Mouse (Mus musculus) forebrain, embryonic 15.5 days (tissue): Measurements from ENCODE around the gene Gm12216. TPM values are rescaled to one million over a fixed set of nuclear protein-coding genes. Genes with fewer than 3 reads are reported as not detected.
"Not testable (repeated sequence)": the region's sequence is repeated elsewhere in the genome, so short reads cannot be mapped to it uniquely, and the experiment has no call there.

Experiments used
- ATAC-seq: fragments of 200-750 bp; cut with Nextera tagmentation; replicated peaks from 2 replicates; pipeline ENCODE4 v1.8.0; 2017; ENCODE audit warnings: mild to moderate bottlenecking, moderate TSS enrichment, moderate library complexity
- H3K27ac ChIP-seq: fragments of 300-500 bp; sonication (generic); replicated peaks from 2 replicates; pipeline ENCODE4 v1.5.1; 2015; ENCODE audit warnings: mild to moderate bottlenecking, inconsistent platforms
- H3K27me3 ChIP-seq: fragments of 300-500 bp; sonication (generic); 2 replicates; pipeline ENCODE4 v1.6.1; 2015; ENCODE audit warnings: inconsistent platforms
- H3K36me3 ChIP-seq: fragments of 300-500 bp; sonication (generic); 2 replicates; pipeline ENCODE4 v1.6.1; 2015; ENCODE audit warnings: mild to moderate bottlenecking, inconsistent platforms
- H3K4me1 ChIP-seq: fragments of 300-500 bp; sonication (generic); 2 replicates; pipeline ENCODE4 v1.6.1; 2015; ENCODE audit warnings: inconsistent platforms
- H3K4me2 ChIP-seq: fragments of 300-500 bp; sonication (generic); replicated peaks from 2 replicates; pipeline ENCODE4 v1.6.1; 2015; ENCODE audit warnings: mild to moderate bottlenecking, inconsistent platforms
- H3K4me3 ChIP-seq: fragments of 300-500 bp; sonication (generic); 2 replicates; pipeline ENCODE4 v1.5.1; 2015; ENCODE audit warnings: mild to moderate bottlenecking, inconsistent platforms
- H3K9ac ChIP-seq: fragments of 300-500 bp; sonication (generic); replicated peaks from 2 replicates; pipeline ENCODE4 v1.6.1; 2015; ENCODE audit warnings: mild to moderate bottlenecking, inconsistent platforms
- H3K9me3 ChIP-seq: fragments of 300-500 bp; sonication (generic); 2 replicates; pipeline ENCODE4 v1.6.1; 2016; ENCODE audit warnings: inconsistent platforms
- WGBS: fragments of 180-500 bp; shearing (Covaris S2); methylation state at CpG from one replicate; pipeline ENCODE4 v1.1.7; 2015; ENCODE audit warnings: mixed read lengths; 5-methylcytosine and 5-hydroxymethylcytosine counted together
- polyA plus RNA-seq: library from polyadenylated mRNA; unstranded; fragments of >200 nt; fragmentation: Nextera tagmentation; extraction: Ambion mirVana; gene quantifications from 2 replicates; pipeline ENCODE4 v1.2.1, GENCODE M21; 2015

Gene Gm12216
- polyA plus RNA-seq, 1 experiment from 2014 or later = not detected

DNA sequence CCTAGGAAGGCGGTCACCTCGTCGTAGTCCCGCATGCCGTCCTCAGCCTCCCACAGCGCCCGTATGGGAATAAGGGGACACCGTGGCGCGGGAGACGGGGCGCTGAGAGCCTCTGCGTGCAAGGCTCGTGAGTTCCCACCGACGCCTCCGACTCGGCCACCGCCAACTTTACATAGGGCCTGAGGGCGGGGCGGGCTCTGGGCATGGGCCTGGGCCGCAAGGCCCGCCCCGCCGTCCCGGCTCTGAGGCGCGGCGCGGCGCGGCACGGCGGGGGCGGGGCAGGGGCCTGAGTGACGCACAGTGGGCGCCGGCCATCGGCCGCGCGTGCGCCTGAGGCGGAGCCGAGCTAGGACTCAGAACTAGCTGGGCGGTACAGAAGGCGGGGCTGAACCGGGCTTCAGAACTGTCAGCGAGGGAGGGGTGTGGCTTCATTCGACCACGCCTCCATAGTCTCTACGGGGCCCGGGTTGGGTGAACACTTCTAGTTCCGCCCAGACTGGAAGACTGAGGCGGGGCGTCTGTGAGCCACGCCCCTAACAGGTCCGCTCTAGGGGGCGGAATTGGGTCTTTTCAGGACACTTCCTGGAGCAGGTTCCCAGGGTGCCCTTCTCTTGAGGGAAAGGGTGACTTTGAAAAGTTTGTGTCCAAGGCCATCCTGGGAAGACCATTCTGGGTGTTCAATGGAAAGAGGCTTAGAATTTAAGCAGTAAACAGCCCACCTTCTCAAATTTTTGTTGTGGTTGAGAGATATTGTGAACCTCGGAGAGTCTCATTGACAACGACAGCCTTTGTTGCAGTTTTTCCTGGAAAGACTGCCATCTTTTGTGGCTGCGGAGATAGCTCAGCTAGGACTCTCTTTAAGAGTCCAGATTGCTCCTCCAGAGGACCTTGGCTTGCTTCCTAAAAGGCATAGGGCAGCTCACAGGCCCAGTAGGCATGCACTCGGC, 32.7 kb upstream of the Gm12216 start, which contains the start of gene Slc22a5:
Gene Slc22a5 (minus strand): TSS at position 156 of the 947 bp plus-strand sequence.
- Histone ChIP-seq H3K4me1 (peaks cover 25% of the 10 kb centered on the region), H3K36me3 (no peaks in the 10 kb centered on the region), H3K27me3 (no peaks in the 10 kb centered on the region), H3K4me2 (peak within 1 kb of the TSS; percentile 83), H3K9me3 (no peaks in the 10 kb centered on the region), H3K4me3 (peak within 1 kb of the TSS; percentile 63), H3K9ac (peak within 1 kb of the TSS; percentile 68), H3K27ac (0 out of 2 replicates have a peak within 1 kb of the TSS, but pooled peaks have one; percentile 9)
- peak; percentile 98 for ATAC-seq
- WGBS = 3% methylated on average over 63 of the region's 63 CpGs

DNA sequence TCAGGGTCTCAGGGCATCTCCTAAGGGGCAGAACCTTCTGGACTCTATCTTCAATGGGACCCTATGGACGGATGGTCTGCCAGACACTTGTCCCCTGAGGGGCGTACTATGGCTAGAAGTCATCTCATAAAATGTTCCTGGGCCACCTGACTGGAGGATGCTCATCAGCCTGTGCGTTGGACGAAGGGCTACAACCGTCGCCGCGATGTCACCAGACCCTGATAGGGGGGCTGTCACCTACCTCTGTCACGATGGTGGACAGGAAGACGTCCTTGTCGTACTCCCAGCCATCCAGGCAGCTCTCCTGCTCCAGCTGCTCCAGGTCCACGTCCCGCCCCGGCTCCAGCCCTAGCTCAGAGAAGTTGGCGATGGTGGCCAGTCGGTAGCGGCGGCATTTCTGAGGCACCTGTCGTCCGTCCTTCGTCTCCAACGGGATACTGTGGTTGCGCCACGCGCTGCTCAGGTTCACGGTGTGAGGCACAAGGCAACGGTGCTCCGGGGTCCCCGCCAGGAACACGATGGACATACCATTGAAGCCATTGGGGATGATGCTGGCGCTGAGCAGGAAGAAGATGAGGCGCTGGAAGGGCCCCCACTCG, 31.9 kb upstream of the Gm12216 start:
- no peaks in the 10 kb centered on the region for H3K9me3 ChIP-seq
- H3K9ac ChIP-seq = peak overlapping the region; percentile 68
- no peaks in the 10 kb centered on the region for H3K36me3 ChIP-seq
- H3K27me3 ChIP-seq = no peaks in the 10 kb centered on the region
- H3K4me2 ChIP-seq = peak overlapping the region; percentile 83
- WGBS = 2% methylated on average over 33 of the region's 33 CpGs
- peak overlapping the region; percentile 63 for H3K4me3 ChIP-seq
- H3K4me1 ChIP-seq = peaks cover 25% of the 10 kb centered on the region
- 0 out of 2 replicates have a peak overlapping the region, but pooled peaks have one; percentile 9 for H3K27ac ChIP-seq
- no peak; the same call in 1 of the 2 replicates for ATAC-seq

DNA sequence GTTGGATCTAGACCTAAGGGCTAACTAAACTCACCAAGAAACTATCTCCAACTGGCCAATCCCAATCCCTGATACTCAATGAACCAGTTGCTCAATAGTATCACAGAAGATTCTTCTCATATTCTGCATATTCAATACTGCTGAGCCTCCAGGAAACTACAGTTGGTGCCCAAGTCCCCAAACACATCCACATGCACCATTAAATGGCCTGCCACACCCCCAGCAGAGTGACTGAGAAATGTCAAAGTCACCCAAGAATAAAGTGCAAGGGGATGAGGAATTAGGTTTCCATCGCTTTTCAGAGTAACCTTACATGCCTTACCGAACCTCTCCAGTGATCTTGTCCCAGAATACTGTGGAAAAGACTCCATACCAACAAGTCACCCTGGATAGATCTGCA, 31.2 kb upstream of the Gm12216 start:
- ATAC-seq = no peak
- peaks cover 25% of the 10 kb centered on the region for H3K4me1 ChIP-seq
- H3K4me2 ChIP-seq = peak overlapping the region; percentile 83
- no peak overlapping the region for H3K9ac ChIP-seq
- no peaks in the 10 kb centered on the region for H3K9me3 ChIP-seq
- peak overlapping the region; percentile 63; the same call in 1 of the 2 replicates for H3K4me3 ChIP-seq
- H3K27ac ChIP-seq = no peak overlapping the region
- no peaks in the 10 kb centered on the region for H3K27me3 ChIP-seq
- WGBS = 92% methylated on average over 2 of the region's 2 CpGs
- no peaks in the 10 kb centered on the region for H3K36me3 ChIP-seq

DNA sequence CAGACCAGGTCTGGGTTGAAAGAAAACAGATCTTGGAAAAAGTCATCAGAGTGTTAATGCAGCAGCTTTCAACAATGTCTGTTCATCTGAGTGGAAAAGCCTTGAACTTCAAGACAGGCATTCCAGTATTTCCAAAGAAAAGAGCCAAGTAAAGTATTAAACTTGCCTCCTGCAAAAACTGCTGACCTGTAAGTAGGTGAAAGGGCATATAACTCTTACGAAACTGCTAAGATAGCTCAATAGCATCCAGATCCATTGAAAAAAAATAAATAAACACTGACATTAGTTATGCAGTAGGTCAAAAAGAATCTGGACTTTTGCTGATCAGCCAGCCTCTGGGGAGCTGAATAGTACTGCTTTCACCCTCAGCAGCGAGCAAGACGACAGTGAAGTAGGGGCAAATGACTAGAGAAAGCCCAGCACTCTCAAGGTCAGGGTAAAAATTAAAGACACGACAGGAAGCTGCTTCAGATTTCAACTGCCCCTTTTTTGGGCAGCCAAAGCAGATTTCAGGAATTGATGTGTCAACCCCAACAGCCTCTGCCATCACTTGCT, 30.1 kb upstream of the Gm12216 start:
- H3K36me3 ChIP-seq = no peaks in the 10 kb centered on the region
- H3K27me3 ChIP-seq = no peaks in the 10 kb centered on the region
- 68% methylated on average over 4 of the region's 4 CpGs for WGBS
- H3K9ac ChIP-seq = no peak overlapping the region
- no peak for ATAC-seq
- H3K4me1 ChIP-seq = peaks cover 25% of the 10 kb centered on the region
- no peak overlapping the region for H3K4me2 ChIP-seq
- H3K9me3 ChIP-seq = no peaks in the 10 kb centered on the region
- no peak overlapping the region for H3K4me3 ChIP-seq
- no peak overlapping the region for H3K27ac ChIP-seq

DNA sequence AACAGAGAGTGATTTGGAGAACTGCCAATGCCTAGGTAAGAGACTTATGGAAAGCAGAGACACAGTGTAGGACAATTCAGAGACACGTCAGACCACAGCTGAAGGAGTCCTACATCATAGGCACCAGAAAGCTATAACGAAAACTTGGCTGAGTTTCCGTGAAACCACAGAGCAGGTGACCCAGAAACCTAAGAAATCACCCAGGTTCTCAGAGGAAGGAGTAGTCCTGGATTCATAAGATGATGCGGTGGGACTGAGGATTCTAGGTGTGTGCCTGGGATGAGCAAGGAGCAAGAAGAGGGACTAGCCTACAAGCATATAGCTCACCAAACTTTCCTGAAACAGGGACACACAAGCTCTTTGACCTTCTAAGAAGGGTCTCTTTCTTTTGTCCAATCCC, 29.2 kb upstream of the Gm12216 start:
- Histone ChIP-seq H3K9me3 (no peaks in the 10 kb centered on the region), H3K27ac (no peak overlapping the region), H3K36me3 (no peaks in the 10 kb centered on the region), H3K4me2 (no peak overlapping the region), H3K4me1 (peaks cover 25% of the 10 kb centered on the region), H3K9ac (no peak overlapping the region), H3K27me3 (no peaks in the 10 kb centered on the region), H3K4me3 (no peak overlapping the region)
- ATAC-seq = no peak
- WGBS = 88% methylated on average over 4 of the region's 4 CpGs

DNA sequence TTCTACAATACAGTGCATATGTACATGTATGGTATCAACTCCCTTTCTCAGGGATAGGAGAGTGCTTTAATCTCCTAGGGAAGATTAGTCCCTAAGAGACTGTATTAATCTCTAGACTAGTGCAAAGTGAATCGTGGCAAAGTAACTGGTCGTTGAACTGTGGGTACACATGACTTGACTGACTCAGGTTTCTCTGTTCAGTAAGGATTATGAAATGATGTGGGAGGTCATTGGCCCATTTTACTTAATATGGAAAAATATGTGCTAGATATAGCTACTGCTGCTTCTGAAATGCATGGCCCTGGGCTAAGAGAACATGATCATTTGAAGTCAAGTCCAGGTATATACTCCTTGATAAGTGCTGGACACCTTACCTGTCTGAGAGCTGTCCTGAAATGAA, 24.2 kb upstream of the Gm12216 start:
- 0 out of 2 replicates have a peak, but pooled peaks cover under 1% of the 10 kb centered on the region for H3K4me1 ChIP-seq
- no peaks in the 10 kb centered on the region for H3K36me3 ChIP-seq
- no peaks in the 10 kb centered on the region for H3K27me3 ChIP-seq
- no peak overlapping the region for H3K9ac ChIP-seq
- no peak overlapping the region for H3K27ac ChIP-seq
- WGBS = 94% methylated on average over 2 of the region's 2 CpGs
- no peak for ATAC-seq
- no peak overlapping the region for H3K4me3 ChIP-seq
- no peak overlapping the region for H3K4me2 ChIP-seq
- H3K9me3 ChIP-seq = no peaks in the 10 kb centered on the region

DNA sequence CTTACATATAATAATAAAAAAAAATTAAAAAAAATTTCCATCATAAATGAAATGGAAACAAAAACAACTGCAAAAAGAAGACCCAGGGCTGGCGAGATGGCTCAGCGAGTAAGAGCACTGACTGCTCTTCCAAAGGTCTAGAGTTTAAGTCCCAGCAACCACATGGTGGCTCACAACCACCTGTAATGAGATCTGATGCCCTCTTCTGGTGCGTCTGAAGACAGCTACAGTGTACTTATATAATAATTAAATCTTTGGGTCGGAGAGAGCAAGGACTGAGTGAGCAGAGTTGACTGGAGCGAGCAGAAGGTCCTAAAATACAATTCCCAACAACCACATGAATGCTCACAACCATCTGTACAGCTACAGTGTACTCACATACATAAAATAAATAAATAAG, 19.0 kb upstream of the Gm12216 start:
- not testable (repeated sequence) for H3K9me3 ChIP-seq, H3K4me2 ChIP-seq, ATAC-seq, H3K4me3 ChIP-seq, H3K36me3 ChIP-seq, H3K9ac ChIP-seq, H3K4me1 ChIP-seq, H3K27ac ChIP-seq, H3K27me3 ChIP-seq
- whole genome bisulfite sequencing = 79% methylated on average over 5 of the region's 5 CpGs

DNA sequence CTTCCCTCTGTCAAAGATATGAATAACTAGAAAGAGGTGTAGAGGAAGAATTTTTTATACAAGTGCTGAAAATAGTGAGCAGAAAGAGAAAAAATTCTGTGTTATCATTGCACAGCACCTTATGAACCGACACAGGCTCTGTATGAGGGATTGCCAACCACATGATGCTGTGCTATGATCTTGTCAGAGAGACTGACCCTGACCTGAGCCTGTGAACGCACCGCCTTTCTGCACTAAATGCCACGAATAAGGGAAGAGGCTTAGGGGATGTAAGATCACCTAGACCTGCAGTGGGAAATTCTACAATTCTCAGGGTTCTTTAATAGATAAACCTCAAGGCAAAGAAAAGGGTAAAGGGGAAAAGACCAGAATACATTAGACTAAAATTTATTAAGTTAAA, 17.4 kb upstream of the Gm12216 start:
- 89% methylated on average over 4 of the region's 4 CpGs for WGBS
- Histone ChIP-seq H3K4me3 (no peak overlapping the region), H3K27me3 (no peaks in the 10 kb centered on the region), H3K9me3 (no peaks in the 10 kb centered on the region), H3K9ac (no peak overlapping the region), H3K27ac (no peak overlapping the region), H3K4me2 (no peak overlapping the region), H3K36me3 (peaks cover 7% of the 10 kb centered on the region; the same call in 1 of the 2 replicates), H3K4me1 (no peaks in the 10 kb centered on the region)
- no peak for ATAC-seq

DNA sequence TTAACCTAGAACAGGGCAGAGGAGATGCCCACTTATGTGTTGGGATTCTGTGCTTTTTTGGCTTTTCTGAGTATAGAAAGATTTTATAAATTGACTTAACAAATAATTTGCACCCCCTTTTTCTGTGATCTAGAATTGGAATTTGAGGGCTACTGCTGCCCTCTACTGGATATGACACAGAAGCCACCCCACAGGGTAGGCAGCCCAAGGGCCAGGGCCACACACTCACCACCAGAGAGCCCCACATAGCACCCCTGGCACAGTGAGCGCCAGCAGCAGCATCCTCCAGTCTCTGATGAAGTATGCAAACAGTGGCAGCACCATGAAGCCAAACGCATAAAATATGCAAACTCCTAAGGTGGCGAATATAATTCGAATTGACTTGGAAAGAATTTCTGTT, 15.7 kb upstream of the Gm12216 start:
- no peak for ATAC-seq
- WGBS = 73% methylated on average over 4 of the region's 4 CpGs
- peaks cover 10% of the 10 kb centered on the region; the same call in 1 of the 2 replicates for H3K36me3 ChIP-seq

DNA sequence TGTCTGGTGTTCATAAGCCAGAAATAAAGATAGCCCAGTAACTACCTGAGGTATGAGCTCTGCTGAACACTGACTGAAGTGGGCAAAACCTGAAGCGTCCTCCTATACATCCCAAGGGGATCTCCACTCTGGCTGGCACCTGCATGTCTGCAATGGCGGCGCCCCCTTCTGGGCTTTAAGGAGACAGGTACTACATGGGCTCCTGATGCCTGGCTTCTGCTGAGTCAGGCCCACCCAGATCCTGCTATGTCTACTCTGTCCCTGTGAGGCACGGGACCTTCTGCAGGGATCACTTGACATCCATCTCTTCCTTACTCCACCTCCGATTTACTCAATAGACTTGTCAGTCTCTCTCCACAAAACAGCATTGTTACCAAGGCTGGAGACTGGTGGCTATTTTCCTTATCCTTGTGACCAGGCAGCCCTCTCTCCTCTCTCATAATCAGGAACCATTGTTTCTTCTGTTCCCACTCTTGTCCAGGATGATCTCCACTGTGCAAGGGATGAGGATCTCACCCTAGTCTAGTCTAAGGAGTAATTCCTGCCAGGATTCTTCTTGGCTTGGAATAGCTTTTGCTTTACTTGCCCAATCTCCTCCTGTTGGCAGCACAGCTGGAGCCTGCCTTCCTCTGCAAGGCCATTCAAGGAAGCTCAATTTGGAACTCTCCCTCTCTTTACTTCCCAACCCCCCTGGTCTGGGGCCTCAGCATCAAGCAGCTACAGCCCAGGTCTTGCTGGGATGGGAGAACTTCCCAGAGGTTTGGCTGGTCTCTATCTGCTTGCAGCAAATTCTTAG, 15.1 kb upstream of the Gm12216 start:
- H3K27ac ChIP-seq, ATAC-seq, H3K27me3 ChIP-seq, H3K36me3 ChIP-seq, H3K4me2 ChIP-seq, H3K4me1 ChIP-seq, H3K9ac ChIP-seq, H3K4me3 ChIP-seq, H3K9me3 ChIP-seq: not testable (repeated sequence)
- WGBS = 64% methylated on average over 5 of the region's 5 CpGs

More for the DNA sequence above, 15.7 kb upstream of the Gm12216 start:
- H3K4me3 ChIP-seq = no peak overlapping the region
- H3K27ac ChIP-seq = no peak overlapping the region
- no peak overlapping the region for H3K9ac ChIP-seq
- no peaks in the 10 kb centered on the region for H3K9me3 ChIP-seq
- no peak overlapping the region for H3K4me2 ChIP-seq
- H3K4me1 ChIP-seq = no peaks in the 10 kb centered on the region
- H3K27me3 ChIP-seq = no peaks in the 10 kb centered on the region

DNA sequence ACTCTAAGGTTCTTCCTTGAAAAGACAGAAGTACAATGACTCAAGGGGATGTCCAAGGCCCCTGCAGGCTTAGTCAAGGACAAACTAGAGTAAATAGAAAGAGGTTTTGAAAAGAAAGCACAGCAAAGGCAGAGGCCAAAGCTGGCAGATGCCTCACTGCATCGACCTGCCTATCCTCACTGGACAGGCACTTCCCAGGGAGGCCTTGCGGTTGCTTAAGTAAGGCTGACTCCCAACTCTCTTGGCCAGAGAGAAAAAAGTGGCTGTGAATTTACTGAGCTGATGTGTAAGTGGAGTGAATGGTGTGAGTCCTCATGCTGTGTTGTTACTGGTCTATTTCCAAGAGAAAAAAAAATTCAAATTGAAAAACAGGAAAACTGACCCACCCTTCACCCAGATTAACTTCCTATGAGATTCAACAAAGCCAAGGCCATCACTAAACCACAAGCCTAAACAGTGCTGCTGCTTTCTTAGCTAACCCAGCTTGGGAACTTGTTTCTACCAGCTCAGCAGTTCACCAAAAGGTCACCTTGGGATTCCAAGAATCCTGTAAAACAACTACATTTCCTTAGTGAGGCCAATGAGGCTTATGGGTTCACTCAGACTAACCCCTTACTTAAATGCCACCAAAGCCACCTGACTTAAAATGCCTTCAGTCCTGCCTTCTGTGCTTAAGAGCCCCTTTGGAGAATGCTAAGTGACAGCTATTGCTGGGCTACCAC, 12.9 kb upstream of the Gm12216 start:
- Histone ChIP-seq H3K4me2 (no peak overlapping the region), H3K27ac (no peak overlapping the region), H3K9me3 (no peaks in the 10 kb centered on the region), H3K27me3 (no peaks in the 10 kb centered on the region), H3K36me3 (peaks cover 10% of the 10 kb centered on the region; the same call in 1 of the 2 replicates), H3K4me1 (no peaks in the 10 kb centered on the region), H3K9ac (no peak overlapping the region), H3K4me3 (no peak overlapping the region)
- 84% methylated on average over 2 of the region's 2 CpGs for WGBS
- ATAC-seq = no peak
